Mouse (Mus musculus) mature B cell (primary cell): ENCODE measurements around the gene Usp18.

Source experiments
- in situ Hi-C: fragments of 300-500 bp; cut with MboI; formaldehyde crosslinking; loops from 2 replicates; pipeline ENCODE4 v1.14.3; 2019

Usp18 gene

DNA sequence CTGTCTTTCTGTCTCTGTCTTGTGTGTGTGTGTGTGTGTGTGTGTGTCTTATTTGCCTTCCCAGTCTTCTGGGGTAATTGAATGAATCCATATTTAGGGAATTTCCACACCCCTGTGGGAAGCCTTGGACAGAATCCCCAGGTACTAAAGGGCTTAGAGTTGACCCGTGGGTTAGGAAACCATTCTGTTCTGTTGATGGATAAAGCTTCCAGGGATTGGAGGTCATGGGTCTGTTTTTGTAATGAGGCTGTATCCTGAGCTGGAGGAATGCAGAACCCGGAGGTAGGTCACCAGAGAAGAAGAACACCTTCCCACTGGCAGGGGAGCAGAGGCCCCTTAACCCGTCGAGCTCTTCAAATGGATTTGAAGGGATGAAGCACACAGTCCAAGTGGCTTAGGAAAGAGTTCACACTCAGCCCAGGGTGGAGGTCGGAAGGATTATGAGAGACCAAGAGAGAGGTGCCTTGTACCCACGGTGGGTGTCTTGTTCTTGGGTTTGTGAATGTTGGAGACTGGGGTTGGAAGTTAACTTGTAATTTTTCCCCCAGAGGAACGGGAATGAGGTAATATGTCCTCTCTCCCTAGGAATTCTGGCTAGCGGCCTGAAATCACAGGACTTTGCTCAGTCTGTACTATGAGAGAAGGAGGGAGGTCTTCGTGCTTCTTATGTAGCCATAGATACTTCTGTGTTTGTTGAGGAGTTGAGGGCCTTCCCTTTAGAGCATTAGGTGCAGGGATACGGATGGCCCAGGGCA lies 57.9 kb downstream of the Usp18 start:
- in situ Hi-C loops, result no loop called here

GRCm38 (mm10) chr6:121304630-121305029 lies 58.9 kb downstream of the Usp18 start:
- in situ Hi-C loops, result no loop called here

DNA sequence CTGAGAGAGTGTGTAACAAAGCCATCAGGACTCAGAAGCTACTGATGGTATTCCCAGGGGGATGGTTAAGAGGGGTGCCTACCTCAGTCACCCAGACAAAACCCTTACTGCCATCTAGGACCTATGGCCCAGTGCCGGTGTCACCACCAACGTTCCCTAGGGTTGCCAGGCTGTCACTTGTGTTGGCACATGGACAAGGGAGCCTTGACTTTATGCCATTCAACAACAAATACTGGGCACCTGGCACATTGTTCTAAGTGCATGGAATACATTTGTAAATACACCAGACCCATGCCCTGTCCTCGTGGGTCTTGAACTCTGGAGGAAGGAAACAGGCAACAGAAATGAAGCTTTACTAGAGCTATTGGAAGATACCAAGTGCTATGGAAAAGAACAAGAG lies 59.9 kb downstream of the Usp18 start:
- in situ Hi-C loops, result no loop called here

GRCm38 (mm10) chr6:121310984-121311383 lies 65.3 kb downstream of the Usp18 start:
- in situ Hi-C loops, result no loop called here

DNA sequence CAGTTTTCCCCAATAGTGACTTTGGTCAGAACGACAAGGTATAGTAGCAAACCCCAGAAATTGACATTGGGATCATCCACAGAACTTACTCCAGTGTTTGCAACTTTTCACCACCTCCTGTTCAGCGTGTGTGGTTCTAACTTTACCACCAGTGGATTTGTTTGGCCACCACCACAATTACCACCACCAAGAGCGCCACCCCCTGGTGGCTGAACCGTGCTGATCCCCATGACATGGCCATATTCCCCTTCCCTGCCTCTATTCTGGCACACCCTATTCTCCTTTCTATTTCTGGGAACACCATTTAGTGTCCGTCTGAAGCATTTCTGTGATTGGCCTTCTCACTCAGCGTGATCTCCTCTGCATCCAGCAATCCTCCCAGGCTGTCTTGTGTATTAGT lies 73.4 kb downstream of the Usp18 start:
- in situ Hi-C loops, result no loop called here
